Mouse (Mus musculus) c-Kit-negative CD71-positive TER-119-positive erythroid progenitor cells, embryonic 14.5 days (primary cell): ENCODE measurements around the gene Atp6v1g2.

Experiments
- DNase-seq: peaks from one replicate; pipeline ENCODE4 v3.0.0-alpha.2; 2013; ENCODE audit warnings: low read depth, low spot score

Atp6v1g2 gene

DNA sequence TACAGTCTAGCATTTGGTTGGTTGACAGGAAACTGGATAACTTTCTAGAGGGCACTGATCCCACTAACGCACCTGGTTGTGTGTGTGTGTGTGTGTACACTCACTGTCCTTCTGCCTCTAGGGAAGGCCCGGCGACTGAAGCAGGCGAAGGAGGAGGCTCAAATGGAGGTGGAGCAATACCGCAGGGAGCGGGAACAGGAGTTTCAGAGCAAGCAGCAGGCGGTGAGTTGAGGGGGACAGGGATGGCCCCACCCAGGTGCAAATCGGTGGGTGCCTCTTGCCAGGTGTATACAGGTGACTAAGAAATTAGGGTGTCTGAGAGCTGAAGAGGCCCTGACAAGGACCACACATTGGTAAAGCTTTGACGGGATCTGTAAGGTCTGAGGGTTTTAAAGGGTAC, 3.5 kb downstream of the Atp6v1g2 start:
- no peak for DNase-seq

GRCm38 (mm10) chr17:35237504-35237903, 4.0 kb downstream of the Atp6v1g2 start:
- DNase-seq, result no peak

GRCm38 (mm10) chr17:35239700-35240099, 6.2 kb downstream of the Atp6v1g2 start:
- DNase-seq, result no peak

DNA sequence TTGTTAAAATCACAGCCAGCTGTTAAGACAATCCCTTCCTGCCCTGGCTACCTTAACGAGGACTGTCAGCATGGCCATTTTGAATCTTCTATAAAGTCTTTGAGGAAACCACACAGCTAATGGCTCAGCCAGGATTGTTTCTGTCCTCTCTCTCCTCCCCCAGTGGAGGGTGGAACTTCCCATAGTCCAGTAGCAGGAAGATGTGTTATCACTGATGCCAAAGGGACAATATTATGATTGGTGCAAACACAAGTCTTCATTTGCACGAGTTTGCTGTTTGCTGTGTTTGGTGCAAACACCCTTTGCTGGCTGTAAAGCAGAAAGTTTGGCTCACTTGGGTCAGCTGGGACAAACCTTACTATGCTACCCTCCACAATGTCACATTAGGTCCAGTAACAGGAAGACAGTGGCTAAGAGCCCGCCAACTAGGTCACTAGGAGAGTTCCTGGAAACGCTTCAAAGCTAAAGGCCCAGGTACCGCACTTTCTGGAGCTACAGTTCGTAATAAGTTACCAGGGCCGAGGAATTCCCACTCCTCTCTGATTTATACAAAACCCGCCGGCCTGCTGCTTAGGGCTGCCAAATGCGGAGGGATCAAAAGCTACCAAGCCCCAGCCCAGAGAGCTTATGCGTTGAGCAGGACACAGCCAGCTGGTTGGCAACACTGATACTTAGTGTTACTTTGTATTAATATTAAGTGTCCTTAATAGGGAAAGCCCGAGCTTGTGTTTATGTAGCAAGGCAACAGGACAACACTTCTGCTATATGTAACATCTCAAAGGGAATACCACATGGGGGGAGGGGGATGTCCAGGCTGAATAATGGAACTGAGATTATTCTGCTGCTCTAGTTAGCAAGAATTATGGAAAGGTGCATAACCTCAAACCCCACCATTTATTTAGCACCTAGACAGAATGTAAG, 7.2 kb downstream of the Atp6v1g2 start:
- DNase-seq, result no peak

GRCm38 (mm10) chr17:35241305-35242014, 8.0 kb downstream of the Atp6v1g2 start, which contains the start of gene Ddx39b:
TSS of gene Ddx39b (plus strand) at chr17:35241746.
- peak; percentile 88 for DNase-seq

- DNase-seq, result peak; percentile 60
These were observed 8.8 kb downstream of the Atp6v1g2 start for GRCm38 (mm10) chr17:35242015-35242941.

DNA sequence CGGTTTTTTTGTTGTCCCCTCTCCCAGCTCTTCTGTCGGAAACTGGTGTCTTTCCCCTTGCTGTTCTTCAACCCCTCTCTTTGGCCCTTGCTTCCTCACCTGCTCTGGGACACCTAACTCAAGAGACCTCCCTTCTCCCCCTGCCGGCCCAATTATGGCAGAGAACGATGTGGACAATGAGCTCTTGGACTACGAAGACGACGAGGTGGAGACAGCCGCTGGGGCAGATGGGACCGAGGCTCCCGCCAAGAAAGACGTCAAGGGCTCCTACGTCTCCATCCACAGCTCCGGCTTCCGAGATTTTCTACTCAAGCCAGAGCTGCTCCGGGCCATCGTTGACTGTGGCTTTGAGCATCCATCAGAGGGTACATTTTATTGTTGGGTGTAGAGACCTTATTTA, 9.6 kb downstream of the Atp6v1g2 start:
- no peak for DNase-seq

DNA sequence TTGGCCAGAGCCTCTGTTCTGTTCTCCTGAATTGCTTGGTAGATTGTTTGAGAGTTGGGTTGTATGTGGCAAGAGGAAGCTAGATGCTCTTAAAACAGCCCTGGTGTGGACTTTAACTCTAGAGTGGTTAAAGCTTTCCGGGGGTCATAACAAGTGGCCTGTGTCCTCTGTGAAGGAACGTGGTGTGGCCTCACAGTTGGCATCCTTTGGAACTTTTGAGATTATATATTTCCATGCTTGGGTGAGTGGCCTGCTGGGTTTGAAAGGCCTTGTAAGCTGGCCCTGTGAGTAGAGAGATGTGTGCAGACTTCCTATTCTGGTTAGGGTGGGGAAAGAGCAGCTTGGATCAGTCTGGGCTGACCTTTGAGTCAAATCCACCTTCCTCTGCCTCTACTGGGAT, 11.5 kb downstream of the Atp6v1g2 start:
- no peak for DNase-seq

- DNase-seq, result no peak
These were observed 12.5 kb downstream of the Atp6v1g2 start for GRCm38 (mm10) chr17:35245731-35246623.

- no peak for DNase-seq
These were observed 13.7 kb downstream of the Atp6v1g2 start for GRCm38 (mm10) chr17:35247144-35247543.

- DNase-seq, result no peak
These were observed 15.5 kb downstream of the Atp6v1g2 start for GRCm38 (mm10) chr17:35248986-35249385.

DNA sequence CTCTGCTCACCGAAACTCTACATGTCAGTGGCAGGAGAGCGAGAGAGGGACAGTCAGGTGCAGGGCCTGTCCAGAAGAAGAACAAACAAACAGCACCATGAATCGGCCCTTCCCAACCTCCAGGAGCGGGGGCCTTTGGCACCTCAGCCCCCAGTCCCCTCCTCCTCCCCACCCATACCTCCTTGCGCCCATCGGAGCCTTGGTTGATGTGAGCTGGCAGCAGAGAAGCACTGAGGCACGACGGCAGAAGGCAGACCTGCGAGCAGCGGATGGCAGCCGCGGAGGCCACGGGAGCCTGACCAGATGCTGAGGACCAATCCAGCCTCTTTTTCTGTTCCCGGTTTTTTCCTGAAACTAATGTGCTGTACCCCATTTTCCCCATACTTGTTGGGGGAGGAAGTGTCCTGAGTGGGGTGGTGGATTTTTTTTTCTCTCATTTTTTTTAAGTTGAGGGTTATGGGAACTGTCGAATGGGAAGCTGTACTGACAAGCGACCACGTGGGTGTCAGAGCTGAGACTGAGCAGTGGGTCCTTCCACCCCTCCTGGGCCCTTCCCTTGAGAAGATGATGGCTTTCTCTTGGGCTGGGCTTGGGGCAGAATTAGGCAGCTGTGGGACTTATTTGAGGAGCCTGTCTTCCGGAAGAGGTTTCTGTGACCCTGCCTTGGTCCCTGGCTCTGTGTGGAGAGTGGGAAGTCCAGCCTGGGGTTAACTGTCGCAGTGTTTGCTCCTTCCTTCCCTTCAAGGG, 16.2 kb downstream of the Atp6v1g2 start:
- no peak for DNase-seq

GRCm38 (mm10) chr17:35250348-35251120, 17.1 kb downstream of the Atp6v1g2 start:
- DNase-seq, result no peak

DNA sequence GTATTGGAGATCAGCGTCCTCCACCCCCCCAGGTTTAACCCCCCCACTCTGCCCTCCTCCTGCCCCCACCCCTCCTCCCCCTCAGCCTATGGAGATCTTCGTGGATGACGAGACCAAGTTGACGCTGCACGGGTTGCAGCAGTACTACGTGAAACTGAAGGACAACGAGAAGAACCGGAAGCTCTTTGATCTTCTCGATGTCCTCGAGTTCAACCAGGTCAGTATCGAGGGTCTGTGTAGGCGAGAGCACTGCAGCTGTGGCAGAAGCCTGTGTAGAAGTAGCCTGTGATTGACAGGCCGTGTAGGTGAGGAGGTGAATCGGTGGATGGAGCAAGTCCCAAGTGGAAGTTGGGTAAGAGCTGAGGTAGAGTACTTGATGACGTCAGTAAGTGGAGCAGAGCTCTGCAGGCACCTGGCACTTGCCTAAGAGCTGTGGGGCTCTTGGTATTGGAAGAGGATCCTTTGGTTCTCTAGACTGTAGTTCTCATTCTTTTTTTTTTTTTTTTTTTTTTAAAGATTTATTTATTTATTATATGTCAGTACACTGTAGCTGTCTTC, 17.8 kb downstream of the Atp6v1g2 start:
- no peak for DNase-seq

DNA sequence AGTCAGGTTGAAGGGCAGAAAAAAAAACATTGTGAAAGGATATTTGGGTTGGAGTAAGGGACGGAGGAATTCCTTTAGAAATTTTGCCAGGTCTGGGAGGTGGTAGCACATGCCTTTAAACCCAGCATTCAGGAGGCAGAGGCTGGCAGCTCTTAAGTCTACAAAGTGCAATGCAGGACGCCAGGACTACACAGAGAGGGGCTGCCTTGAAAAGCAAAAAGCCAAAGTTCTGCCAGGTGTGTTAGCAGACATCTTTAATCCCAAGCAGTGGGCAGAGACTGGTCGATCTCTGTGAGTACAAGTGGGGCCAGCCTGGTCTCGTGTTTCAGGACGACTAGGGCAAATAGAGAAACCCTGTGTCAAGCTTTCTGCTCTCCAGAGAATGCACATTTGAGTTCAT, 18.5 kb downstream of the Atp6v1g2 start:
- no peak for DNase-seq

GRCm38 (mm10) chr17:35252619-35253292, 19.3 kb downstream of the Atp6v1g2 start:
- DNase-seq, result no peak

DNA sequence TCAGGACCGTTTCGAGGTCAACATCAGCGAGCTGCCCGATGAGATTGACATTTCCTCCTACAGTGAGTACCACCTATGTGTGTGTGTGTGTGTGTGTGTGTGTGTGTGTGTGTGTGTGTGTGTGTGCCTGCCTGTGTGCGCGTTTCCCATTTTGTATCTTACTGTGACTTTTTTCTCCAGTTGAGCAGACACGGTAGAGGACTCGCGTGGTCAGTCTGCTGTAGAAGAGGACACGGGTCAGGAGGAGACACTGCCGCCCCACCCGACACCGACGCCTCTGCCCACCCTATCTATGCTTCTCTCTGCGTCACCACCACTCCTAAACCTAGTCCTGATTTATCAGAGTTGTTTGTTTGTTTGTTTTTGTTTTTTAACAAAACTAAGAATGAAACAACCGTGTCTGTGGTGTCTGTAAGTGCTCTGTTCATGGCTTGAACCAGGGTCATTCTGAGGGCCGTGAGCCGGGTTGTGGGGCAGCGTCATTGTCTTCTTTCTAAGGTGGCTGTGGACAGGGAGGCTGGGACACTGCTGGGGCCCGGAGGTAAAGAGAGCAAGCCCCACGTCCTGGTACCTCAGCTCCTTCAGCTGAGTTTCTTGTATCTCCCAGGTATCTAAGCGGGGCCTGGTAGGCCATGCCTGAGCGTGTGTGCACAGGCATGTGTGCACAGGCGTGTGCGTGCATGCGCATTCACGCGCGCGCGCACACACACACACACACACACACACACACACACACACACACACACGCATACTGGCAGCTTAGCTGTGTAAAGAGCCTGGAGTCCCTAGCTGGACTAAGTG, 20.0 kb downstream of the Atp6v1g2 start:
- no peak for DNase-seq
